Mouse (Mus musculus): ENCODE measurements around the gene Trp53rkb.

GRCm38 (mm10) chr2:166803298-166803697 is 11.0 kb downstream of the Trp53rkb start:
- TF ChIP-seq CTCF (IDR thresholded peaks at IDR 0.05; ENCODE audit: low read depth, low read length) (no peak), POLR2A (IDR thresholded peaks at IDR 0.05; ENCODE audit: insufficient read depth, low read length) (no peak)

Data from ES-Bruce4 (cell line).